In the genomic region with DNA sequence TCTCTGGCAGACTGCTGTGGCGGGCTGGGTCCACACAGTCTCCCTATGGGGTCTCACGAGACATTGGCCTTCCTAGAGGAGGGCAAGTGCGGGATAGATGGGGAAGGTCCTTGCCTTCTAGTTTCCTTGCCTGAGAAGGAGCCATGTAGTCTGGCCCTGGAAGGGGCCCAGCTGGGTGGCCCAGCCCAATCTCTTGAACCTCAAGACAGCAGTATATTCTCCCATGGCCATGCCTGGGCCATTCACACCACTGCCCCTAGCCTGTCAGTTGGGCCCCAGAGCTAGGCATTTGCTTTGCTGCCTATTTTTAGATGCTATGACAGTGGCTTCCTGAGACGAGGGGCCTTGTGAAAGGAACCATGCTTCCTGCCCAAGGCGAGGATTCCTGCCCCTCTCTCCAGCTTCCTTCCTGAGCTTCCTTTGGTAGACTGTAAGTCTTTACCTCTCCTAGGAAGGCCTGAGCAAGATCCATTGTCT, we compare ENCODE assay signal across 9 mouse cellular contexts. TPM values are rescaled to one million over a fixed set of nuclear protein-coding genes. Genes with fewer than 3 reads are reported as not detected.
DNase-seq lines count a peak whose midpoint lies in the region; ATAC-seq and TF ChIP-seq lines count a peak whose summit lies in the region.
"Had no signal": no experiment of that assay in that cellular context is flagged by ENCODE, and none has a peak within 500 bp of the region (broad histone marks: within the 10 kb centered on the region; RNA-seq: fewer than 3 reads in every experiment).

No protein-coding gene starts in this region.

- H3K9me3 ChIP-seq in E14TG2a.4 (ENCODE audit: low read length), result no peaks in the 10 kb centered on the region

- peak; percentile 10 for DNase-seq in cerebellum, adult 8-10 months
- peak; percentile 33 to 49 for DNase-seq in heart, postnatal 36 days
- DNase-seq in liver, adult 2 months (ENCODE audit: extremely low read depth, low read depth, low spot score), result no peak
- no peak for DNase-seq in right cerebral cortex, postnatal 10 days (ENCODE audit: low spot score in 2 of 2)
- DNase-seq in layer of hippocampus, adult 8-10 months (ENCODE audit: low spot score in 2 of 2), result no peak
- no peak for DNase-seq in left cerebral cortex, adult 11 months (ENCODE audit: low spot score)

- no peak for ATAC-seq in cerebellum, adult (ENCODE audit: insufficient number of reproducible peaks, low FRiP score, low TSS enrichment)

- 72% methylated on average over 5 of the region's 5 CpGs for WGBS in liver, adult 2 months

- peak overlapping the region; percentile 67 for H3K27ac ChIP-seq in liver, adult 2 months (replicated peaks; ENCODE audit: insufficient read depth, low read depth, low read length)

- intact Hi-C loops in heart, postnatal 36 days (cut with DNase I), result loop anchor here (2.0 kb wide), 1 partner anchor 15 kb away; no protein-coding TSS in a partner anchor

- H3K36me3 ChIP-seq in E14TG2a.4 (ENCODE audit: insufficient read depth, low read length), result peaks cover 96% of the 10 kb centered on the region
- H3K36me3 ChIP-seq in liver, adult 2 months (ENCODE audit: control insufficient read depth, insufficient read depth, low read length), result peaks cover 12% of the 10 kb centered on the region; the same call in 1 of the 2 replicates

- peaks cover 48% of the 10 kb centered on the region for H3K79me2 ChIP-seq in liver, adult 2 months (ENCODE audit: control insufficient read depth, insufficient read depth, low read length)

- H3K9ac ChIP-seq in liver, adult 2 months (ENCODE audit: low read depth, low read length), result peak overlapping the region; percentile 11; the same call in 1 of the 2 replicates

- H3K4me3 ChIP-seq in E14TG2a.4 (replicated peaks; ENCODE audit: low read length), result 0 out of 2 replicates have a peak overlapping the region, but pooled peaks have one; percentile 17
- no peak overlapping the region for H3K4me3 ChIP-seq in liver, adult 2 months (ENCODE audit: insufficient read depth, low read depth, low read length)

- no peaks in the 10 kb centered on the region for H3K27me3 ChIP-seq in E14TG2a.4 (ENCODE audit: insufficient read depth, low read length)
- no peaks in the 10 kb centered on the region for H3K27me3 ChIP-seq in liver, adult 2 months (ENCODE audit: control insufficient read depth, insufficient read depth, low read length)

- no peak for TF ChIP-seq CTCF in E14TG2a.4 (conservative IDR thresholded peaks at IDR 0.05; ENCODE audit: low read length)
- TF ChIP-seq CTCF in liver, adult 2 months (IDR thresholded peaks at IDR 0.05; ENCODE audit: low read depth, low read length), result no peak

- peaks cover 97% of the 10 kb centered on the region for H3K4me1 ChIP-seq in E14TG2a.4 (replicated peaks; ENCODE audit: low read depth, low read length)
- peaks cover 49% of the 10 kb centered on the region for H3K4me1 ChIP-seq in liver, adult 2 months (ENCODE audit: control insufficient read depth, insufficient read depth, low read length)

- no peak for TF ChIP-seq POLR2A in liver, adult 2 months (IDR thresholded peaks at IDR 0.05; ENCODE audit: extremely low read depth, insufficient read depth, low read length)

RNA-seq across cellular contexts. Expression of gene Cd81, which starts 5.7 kb away (rescaled TPM):
- 100 to 1,000 TPM; 398 to 441 TPM for total RNA-seq in heart, postnatal 36 days (2021)
- total RNA-seq in liver, adult 2 months (2014; rRNA removed), result 363 and 420 TPM in 2 replicates
- 616 and 625 TPM in 2 replicates for polyA plus RNA-seq in liver, adult 2 months (2012; rRNA removed)
- 100 to 1,000 TPM; 413 to 631 (median 486) TPM for total RNA-seq in layer of hippocampus, adult 8-10 months (2022)

RNA-seq across cellular contexts. Expression of gene Tssc4, which starts 10.8 kb away (rescaled TPM):
- 10 to 100 TPM; 15.3 TPM for total RNA-seq in heart, postnatal 36 days (2021)
- 11.9 and 13.4 TPM in 2 replicates for total RNA-seq in liver, adult 2 months (2014; rRNA removed)
- 45.6 and 47.7 TPM in 2 replicates for polyA plus RNA-seq in liver, adult 2 months (2012; rRNA removed)
- 10 to 100 TPM; 34.2 to 46.9 (median 38.5) TPM for total RNA-seq in layer of hippocampus, adult 8-10 months (2022)

RNA-seq across cellular contexts. Expression of gene Trpm5, which starts 36.2 kb away (rescaled TPM):
- total RNA-seq in heart, postnatal 36 days (2021), result not detected
- total RNA-seq in liver, adult 2 months (2014; rRNA removed), result under 0.01 and 0.07 TPM in 2 replicates
- 0.02 TPM in 1 of 2 replicates, not detected in the other for polyA plus RNA-seq in liver, adult 2 months (2012; rRNA removed)
- total RNA-seq in layer of hippocampus, adult 8-10 months (2022), result under 1 TPM in 1 of 4 experiments, not detected in 3; 0.16 TPM

RNA-seq across cellular contexts. Expression of gene Kcnq1, which starts 47.9 kb away (rescaled TPM):
- 10 to 100 TPM; 34.3 to 37.1 TPM for total RNA-seq in heart, postnatal 36 days (2021)
- 1.3 and 3.4 TPM in 2 replicates for total RNA-seq in liver, adult 2 months (2014; rRNA removed)
- polyA plus RNA-seq in liver, adult 2 months (2012; rRNA removed), result 0.91 and 2.5 TPM in 2 replicates
- 1 to 10 TPM in 1 of 4 experiments, under 1 TPM in 3; 0.61 to 1.2 (median 0.83) TPM for total RNA-seq in layer of hippocampus, adult 8-10 months (2022)
- polyA plus RNA-seq: C2C12 had no signal

RNA-seq across cellular contexts. Expression of gene Tspan32, which starts 53.4 kb away (rescaled TPM):
- under 1 TPM; 0.28 to 0.46 TPM for total RNA-seq in heart, postnatal 36 days (2021)
- 0.46 and 1.1 TPM in 2 replicates for total RNA-seq in liver, adult 2 months (2014; rRNA removed)
- 0.56 and 1.0 TPM in 2 replicates for polyA plus RNA-seq in liver, adult 2 months (2012; rRNA removed)
- total RNA-seq in layer of hippocampus, adult 8-10 months (2022), result under 1 TPM in 2 of 4 experiments, not detected in 2; 0.70 to 0.75 TPM

Comparison
In these comparisons a context has a peak if more than half of its experiments do, and no peak if none do; other contexts are left out.
1. DNase-seq: peak in cerebellum, adult 8-10 months (single experiment) and heart, postnatal 36 days (2 of 2); none in liver, adult 2 months (single experiment), right cerebral cortex, postnatal 10 days (0 of 2), layer of hippocampus, adult 8-10 months (0 of 2) and left cerebral cortex, adult 11 months (single experiment).